Mouse (Mus musculus) kidney, embryonic 16.5 days (tissue): Measurements from ENCODE around the gene Scrt2. TPM values are rescaled to one million over a fixed set of nuclear protein-coding genes. Genes with fewer than 3 reads are reported as not detected.

Experiments
- ATAC-seq: fragments of 200-750 bp; cut with Nextera tagmentation; 2 replicates; pipeline ENCODE4 v1.8.0; 2017; ENCODE audit warnings: moderate TSS enrichment; ENCODE audit not compliant: low FRiP score, low TSS enrichment
- H3K27ac ChIP-seq: fragments of 300-500 bp; sonication (generic); 2 replicates; pipeline ENCODE4 v1.5.1; 2014; ENCODE audit warnings: low read length
- H3K27me3 ChIP-seq: fragments of 300-500 bp; sonication (generic); 2 replicates; pipeline ENCODE4 v1.6.1; 2014; ENCODE audit warnings: low read length, control low read depth, mixed read lengths; ENCODE audit not compliant: insufficient read depth
- H3K36me3 ChIP-seq: fragments of 300-500 bp; sonication (generic); 2 replicates; pipeline ENCODE4 v1.6.1; 2014; ENCODE audit warnings: low read length, control low read depth, mixed read lengths; ENCODE audit not compliant: insufficient read depth
- H3K4me1 ChIP-seq: fragments of 300-500 bp; sonication (generic); 2 replicates; pipeline ENCODE4 v1.6.1; 2014; ENCODE audit warnings: low read length, control low read depth, mixed read lengths; ENCODE audit not compliant: insufficient read depth
- H3K4me2 ChIP-seq: fragments of 300-500 bp; sonication (generic); replicated peaks from 2 replicates; pipeline ENCODE4 v1.6.1; 2014; ENCODE audit warnings: low read depth, low read length
- H3K4me3 ChIP-seq: fragments of 300-500 bp; sonication (generic); 2 replicates; pipeline ENCODE4 v1.5.1; 2014; ENCODE audit warnings: mild to moderate bottlenecking, low read length
- H3K9ac ChIP-seq: fragments of 300-500 bp; sonication (generic); replicated peaks from 2 replicates; pipeline ENCODE4 v1.6.1; 2014; ENCODE audit warnings: low read length
- H3K9me3 ChIP-seq: fragments of 300-500 bp; sonication (generic); 2 replicates; pipeline ENCODE4 v1.6.1; 2016; ENCODE audit warnings: low read length, control low read depth
- WGBS: fragments of 180-500 bp; shearing (Covaris S2); extraction: QIAGEN DNeasy Blood & Tissue Kit; methylation state at CpG from one replicate; pipeline ENCODE4 v1.1.7; 2014; 5-methylcytosine and 5-hydroxymethylcytosine counted together
- polyA plus RNA-seq: library from polyadenylated mRNA; unstranded; fragments of >200 nt; fragmentation: Nextera tagmentation; extraction: Ambion mirVana; gene quantifications from 2 replicates; pipeline ENCODE4 v1.2.1, GENCODE M21; 2015

Gene Scrt2
- polyA plus RNA-seq, 1 experiment from 2014 or later, result not detected

- no peak overlapping the region for H3K9ac ChIP-seq
- H3K4me2 ChIP-seq, result no peak overlapping the region
- no peaks in the 10 kb centered on the region for H3K36me3 ChIP-seq
- 81% methylated on average over 10 of the region's 10 CpGs for WGBS
- H3K27me3 ChIP-seq, result peaks cover 19% of the 10 kb centered on the region
- ATAC-seq, result no peak
- no peaks in the 10 kb centered on the region for H3K9me3 ChIP-seq
- H3K4me1 ChIP-seq, result peaks cover 33% of the 10 kb centered on the region
- no peak overlapping the region for H3K4me3 ChIP-seq
- H3K27ac ChIP-seq, result no peak overlapping the region
Observed at GRCm38 (mm10) chr2:152139191-152139987, 58.1 kb downstream of the Scrt2 start.

DNA sequence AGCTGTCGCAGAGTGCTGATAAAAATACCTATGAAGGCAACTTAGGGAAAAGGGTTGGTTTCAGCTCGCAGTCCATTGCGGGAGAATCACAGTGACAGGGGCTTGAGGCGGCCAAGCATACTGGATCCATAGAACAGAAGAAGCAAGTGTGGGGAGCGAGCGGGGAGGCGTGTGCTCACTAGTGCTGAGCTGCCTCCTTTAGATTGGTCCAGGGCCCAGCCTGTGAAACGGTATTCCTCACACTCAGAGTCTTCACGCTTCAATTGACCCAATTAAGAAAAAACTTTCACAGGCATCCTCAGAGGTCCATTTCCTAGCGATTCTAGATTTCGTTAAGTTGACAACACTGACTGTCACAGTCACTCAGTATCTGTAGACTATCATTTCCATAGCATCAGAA lies 59.6 kb downstream of the Scrt2 start:
- H3K36me3 ChIP-seq, result no peaks in the 10 kb centered on the region
- H3K4me2 ChIP-seq, result no peak overlapping the region
- no peaks in the 10 kb centered on the region for H3K9me3 ChIP-seq
- no peak for ATAC-seq
- 25% methylated on average over 11 of the region's 11 CpGs for WGBS
- no peak overlapping the region; the same call in 1 of the 2 replicates for H3K27ac ChIP-seq
- H3K4me3 ChIP-seq, result no peak overlapping the region
- peaks cover 33% of the 10 kb centered on the region for H3K27me3 ChIP-seq
- H3K4me1 ChIP-seq, result peaks cover 33% of the 10 kb centered on the region
- no peak overlapping the region for H3K9ac ChIP-seq

DNA sequence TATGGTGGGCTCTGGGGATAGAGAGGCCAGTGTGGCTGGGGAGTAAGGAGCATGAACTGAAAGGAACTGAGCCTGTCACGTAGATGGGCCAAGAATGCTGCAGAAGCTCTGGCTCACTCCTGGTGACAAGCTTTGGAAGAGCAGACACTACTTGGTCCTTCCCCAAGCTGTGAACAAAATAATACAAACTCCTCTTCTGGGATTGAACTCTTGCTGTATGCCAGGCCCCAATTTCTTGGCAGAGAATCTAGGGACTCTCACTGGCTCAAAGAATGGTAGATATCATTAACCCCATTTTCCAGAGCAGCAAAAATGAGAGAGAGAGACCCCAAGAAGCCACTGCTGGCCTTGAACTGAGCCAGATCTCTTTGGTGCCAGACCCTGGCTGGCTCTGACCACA lies 60.2 kb downstream of the Scrt2 start:
- H3K36me3 ChIP-seq, result no peaks in the 10 kb centered on the region
- H3K4me2 ChIP-seq, result peak overlapping the region; percentile 82
- H3K4me3 ChIP-seq, result peak overlapping the region; percentile 55
- H3K27ac ChIP-seq, result peak overlapping the region; percentile 77
- ATAC-seq, result no peak
- peaks cover 33% of the 10 kb centered on the region for H3K27me3 ChIP-seq
- H3K4me1 ChIP-seq, result peaks cover 33% of the 10 kb centered on the region
- H3K9me3 ChIP-seq, result no peaks in the 10 kb centered on the region
- H3K9ac ChIP-seq, result peak overlapping the region; percentile 66; the same call in 1 of the 2 replicates
- 47% methylated on average over 1 of the region's 1 CpGs for WGBS

DNA sequence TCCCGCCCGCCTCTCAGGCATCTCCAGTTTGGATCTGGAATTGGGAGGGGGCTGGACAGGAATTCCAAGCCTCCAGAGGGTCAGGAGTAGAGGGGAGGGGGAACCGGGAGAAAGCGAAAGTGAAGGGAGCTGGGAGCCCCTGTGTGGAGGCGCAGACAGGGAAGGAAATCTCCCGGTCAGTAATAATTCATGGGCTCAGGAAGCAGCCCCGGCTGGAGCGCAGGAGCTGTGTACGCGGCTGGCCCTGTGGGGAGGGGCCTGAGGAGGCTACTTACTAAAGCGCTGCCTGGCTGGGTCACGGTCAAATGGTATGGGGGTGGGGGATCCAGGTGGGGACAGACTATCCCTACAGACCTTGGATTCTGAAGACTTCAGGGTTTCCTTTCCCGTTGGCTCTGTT lies 60.7 kb downstream of the Scrt2 start:
- 0% methylated on average over 13 of the region's 13 CpGs for WGBS
- peaks cover 33% of the 10 kb centered on the region for H3K4me1 ChIP-seq
- peak overlapping the region; percentile 82 for H3K4me2 ChIP-seq
- peak overlapping the region; percentile 55 for H3K4me3 ChIP-seq
- no peaks in the 10 kb centered on the region for H3K36me3 ChIP-seq
- peak overlapping the region; percentile 77 for H3K27ac ChIP-seq
- H3K27me3 ChIP-seq, result peaks cover 33% of the 10 kb centered on the region
- ATAC-seq, result peak; percentile 89
- peak overlapping the region; percentile 66 for H3K9ac ChIP-seq
- no peaks in the 10 kb centered on the region for H3K9me3 ChIP-seq

DNA sequence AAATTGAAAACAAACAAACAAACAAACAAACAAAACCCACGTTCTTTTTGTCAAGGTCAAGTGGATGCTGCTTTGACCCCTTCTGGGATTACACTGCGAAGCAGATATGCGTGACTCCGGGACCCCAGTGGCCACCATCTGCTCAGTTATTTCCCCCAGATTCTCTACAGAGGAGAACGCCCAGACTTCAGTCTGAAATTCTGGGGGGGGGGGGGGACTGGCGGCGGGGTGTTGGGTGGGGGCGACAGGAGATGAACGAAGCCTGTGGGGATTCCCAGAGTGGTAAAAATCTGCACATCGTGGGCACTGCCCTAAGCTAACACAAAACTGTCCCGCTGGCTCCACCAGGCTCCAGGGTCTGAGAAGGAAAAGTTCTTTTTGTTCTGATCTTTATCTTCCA lies 61.2 kb downstream of the Scrt2 start:
- peak overlapping the region; percentile 82 for H3K4me2 ChIP-seq
- peaks cover 33% of the 10 kb centered on the region for H3K27me3 ChIP-seq
- H3K36me3 ChIP-seq, result no peaks in the 10 kb centered on the region
- WGBS, result 2% methylated on average over 11 of the region's 11 CpGs
- peak overlapping the region; percentile 32 for H3K27ac ChIP-seq
- H3K4me3 ChIP-seq, result peak overlapping the region; percentile 55
- H3K9ac ChIP-seq, result no peak overlapping the region
- H3K9me3 ChIP-seq, result no peaks in the 10 kb centered on the region
- ATAC-seq, result no peak
- peaks cover 33% of the 10 kb centered on the region for H3K4me1 ChIP-seq

DNA sequence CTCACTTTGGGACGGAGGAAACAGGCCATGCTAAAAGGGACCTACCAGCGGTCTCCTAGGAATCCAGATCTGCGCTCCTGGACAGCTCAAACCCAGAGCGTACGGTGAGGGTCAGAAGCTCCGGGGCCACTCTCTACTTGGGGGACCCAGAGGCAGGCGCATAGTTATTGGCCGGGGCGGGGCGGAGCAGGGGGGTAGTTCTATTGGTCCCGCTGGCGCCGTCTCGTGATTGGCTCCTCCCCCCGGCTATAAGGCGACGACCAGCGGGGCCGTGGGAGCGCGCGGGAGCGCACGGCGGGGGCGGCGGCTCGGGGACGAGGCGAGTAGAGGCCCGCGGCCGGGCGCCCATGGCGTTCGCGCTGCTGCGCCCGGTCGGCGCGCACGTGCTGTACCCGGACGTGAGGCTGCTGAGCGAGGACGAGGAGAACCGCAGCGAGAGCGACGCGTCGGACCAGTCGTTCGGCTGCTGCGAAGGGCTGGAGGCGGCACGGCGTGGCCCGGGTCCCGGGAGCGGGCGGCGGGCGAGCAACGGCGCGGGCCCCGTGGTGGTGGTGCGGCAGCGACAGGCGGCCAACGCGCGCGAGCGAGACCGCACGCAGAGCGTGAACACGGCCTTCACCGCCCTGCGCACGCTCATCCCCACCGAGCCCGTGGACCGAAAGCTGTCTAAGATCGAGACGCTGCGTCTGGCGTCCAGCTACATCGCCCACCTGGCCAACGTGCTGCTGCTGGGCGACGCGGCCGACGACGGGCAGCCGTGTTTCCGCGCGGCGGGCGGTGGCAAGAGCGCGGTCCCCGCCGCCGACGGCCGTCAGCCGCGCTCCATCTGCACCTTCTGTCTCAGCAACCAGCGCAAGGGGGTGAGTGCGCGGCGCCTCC lies 62.2 kb downstream of the Scrt2 start, which contains the start of gene Tcf15:
Tcf15 (plus strand) TSS at position 283 of the 879 bp plus-strand sequence.
- peak; percentile 73 for ATAC-seq
- H3K27ac ChIP-seq, result peak within 1 kb of the TSS; percentile 54
- H3K9ac ChIP-seq, result peak within 1 kb of the TSS; percentile 63
- H3K4me1 ChIP-seq, result peaks cover 33% of the 10 kb centered on the region
- WGBS, result under 1% methylated on average over 117 of the region's 118 CpGs
- peak within 1 kb of the TSS; percentile 55 for H3K4me3 ChIP-seq
- no peaks in the 10 kb centered on the region for H3K36me3 ChIP-seq
- H3K27me3 ChIP-seq, result peaks cover 33% of the 10 kb centered on the region
- H3K9me3 ChIP-seq, result no peaks in the 10 kb centered on the region
- peak within 1 kb of the TSS; percentile 82 for H3K4me2 ChIP-seq

DNA sequence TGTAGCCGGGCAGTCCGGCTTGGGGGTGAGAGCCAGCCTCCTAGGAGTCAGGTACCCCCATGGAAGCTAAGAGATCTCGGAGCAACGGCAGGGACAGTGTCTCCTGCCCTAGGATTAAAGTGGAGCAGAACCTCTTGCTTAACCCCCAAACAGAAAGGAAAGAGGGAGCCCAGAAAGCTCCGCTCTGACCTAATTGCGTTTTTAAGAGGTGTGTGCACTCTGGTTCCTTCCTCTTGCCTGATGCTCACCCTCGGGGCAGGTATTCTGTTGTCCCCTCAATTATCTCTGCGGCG lies 62.8 kb downstream of the Scrt2 start:
- H3K9ac ChIP-seq, result peak overlapping the region; percentile 63
- WGBS, result 18% methylated on average over 9 of the region's 9 CpGs
- no peaks in the 10 kb centered on the region for H3K9me3 ChIP-seq
- ATAC-seq, result no peak
- no peaks in the 10 kb centered on the region for H3K36me3 ChIP-seq
- peaks cover 33% of the 10 kb centered on the region for H3K4me1 ChIP-seq
- peak overlapping the region; percentile 55 for H3K4me3 ChIP-seq
- H3K4me2 ChIP-seq, result peak overlapping the region; percentile 82
- no peak overlapping the region for H3K27ac ChIP-seq
- H3K27me3 ChIP-seq, result peaks cover 33% of the 10 kb centered on the region

DNA sequence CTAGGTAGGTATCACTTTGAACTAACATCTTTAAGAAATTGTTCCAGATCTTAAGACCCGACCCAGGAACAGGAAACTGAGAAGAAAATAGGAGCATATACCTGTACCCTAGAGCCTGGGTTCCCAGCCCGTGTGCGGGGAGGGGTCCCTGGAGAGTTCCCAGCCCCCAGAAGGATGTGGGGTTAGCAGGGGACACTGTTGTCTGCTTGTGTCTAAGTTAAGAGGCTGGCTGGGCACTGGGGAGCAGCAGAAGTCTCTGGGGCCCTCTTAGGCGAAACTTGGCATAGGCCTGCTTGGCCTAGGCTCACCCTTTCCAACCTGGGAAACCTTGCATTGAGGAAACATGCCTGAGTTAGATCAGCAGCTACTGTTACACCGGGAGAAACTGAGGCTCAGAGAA lies 63.2 kb downstream of the Scrt2 start:
- Histone ChIP-seq H3K4me3 (peak overlapping the region; percentile 55), H3K9ac (no peak overlapping the region), H3K4me2 (peak overlapping the region; percentile 82), H3K27ac (no peak overlapping the region), H3K36me3 (no peaks in the 10 kb centered on the region), H3K27me3 (peaks cover 33% of the 10 kb centered on the region), H3K9me3 (no peaks in the 10 kb centered on the region), H3K4me1 (peaks cover 33% of the 10 kb centered on the region)
- ATAC-seq, result no peak
- WGBS, result 66% methylated on average over 5 of the region's 5 CpGs
